Mouse (Mus musculus): ENCODE results near the gene Zfp629. TPM values are rescaled to one million over a fixed set of nuclear protein-coding genes. Genes with fewer than 3 reads are reported as not detected.

The Zfp629 gene
- polyA plus RNA-seq, 1 experiment from 2014 or later, result 23.5 TPM

- under 1% methylated on average over 17 of the region's 17 CpGs for WGBS
- Histone ChIP-seq H3K4me3 (ENCODE audit: low read length) (peak within 1 kb of the TSS; percentile 85), H3K36me3 (ENCODE audit: control insufficient read depth, insufficient read depth, low read length) (peaks cover 25% of the 10 kb centered on the region), H3K27me3 (ENCODE audit: control insufficient read depth, insufficient read depth, low read length) (no peaks in the 10 kb centered on the region), H3K9ac (ENCODE audit: low read depth, low read length) (peak within 1 kb of the TSS; percentile 68), H3K9me3 (ENCODE audit: control insufficient read depth, low read length) (no peaks in the 10 kb centered on the region), H3K4me1 (ENCODE audit: control insufficient read depth, insufficient read depth, low read length) (peaks cover 12% of the 10 kb centered on the region; the same call in 1 of the 2 replicates), H3K27ac (ENCODE audit: low read depth, low read length) (peak within 1 kb of the TSS; percentile 78), H3K4me2 (replicated peaks; ENCODE audit: low read depth, low read length) (peak within 1 kb of the TSS; percentile 65)
- peak; percentile 98 for ATAC-seq (ENCODE audit: low FRiP score, low TSS enrichment)
These were observed 42.6 kb downstream of the Zfp629 start, which contains the start of gene Phkg2 for GRCm38 (mm10) chr7:127572895-127573471. Gene Phkg2 (plus strand): TSS chr7:127573340.

GRCm38 (mm10) chr7:127564381-127565150 is 51.0 kb downstream of the Zfp629 start:
- 0 out of 2 replicates have a peak, but pooled peaks have one; percentile 61 for ATAC-seq (ENCODE audit: low FRiP score, low TSS enrichment)
- no peaks in the 10 kb centered on the region; the same call in 1 of the 2 replicates for H3K4me1 ChIP-seq (ENCODE audit: control insufficient read depth, insufficient read depth, low read length)
- no peak overlapping the region for H3K4me3 ChIP-seq (ENCODE audit: low read length)
- WGBS, result 57% methylated on average over 6 of the region's 6 CpGs
- H3K4me2 ChIP-seq (replicated peaks; ENCODE audit: low read depth, low read length), result no peak overlapping the region
- no peak overlapping the region for H3K27ac ChIP-seq (ENCODE audit: low read depth, low read length)
- peaks cover 64% of the 10 kb centered on the region for H3K36me3 ChIP-seq (ENCODE audit: control insufficient read depth, insufficient read depth, low read length)
- no peaks in the 10 kb centered on the region for H3K27me3 ChIP-seq (ENCODE audit: control insufficient read depth, insufficient read depth, low read length)
- H3K9me3 ChIP-seq (ENCODE audit: control insufficient read depth, low read length), result no peaks in the 10 kb centered on the region
- H3K9ac ChIP-seq (ENCODE audit: low read depth, low read length), result no peak overlapping the region

GRCm38 (mm10) chr7:127561340-127561858 is 54.2 kb downstream of the Zfp629 start, which contains the start of gene Tmem265:
Gene Tmem265 (plus strand): TSS chr7:127561390.
- no peaks in the 10 kb centered on the region for H3K27me3 ChIP-seq (ENCODE audit: control insufficient read depth, insufficient read depth, low read length)
- H3K4me3 ChIP-seq (ENCODE audit: low read length), result no peak within 1 kb of the TSS
- H3K4me1 ChIP-seq (ENCODE audit: control insufficient read depth, insufficient read depth, low read length), result no peaks in the 10 kb centered on the region; the same call in 1 of the 2 replicates
- H3K27ac ChIP-seq (ENCODE audit: low read depth, low read length), result no peak within 1 kb of the TSS
- H3K4me2 ChIP-seq (replicated peaks; ENCODE audit: low read depth, low read length), result no peak within 1 kb of the TSS
- WGBS, result 87% methylated on average over 5 of the region's 5 CpGs
- H3K36me3 ChIP-seq (ENCODE audit: control insufficient read depth, insufficient read depth, low read length), result peaks cover 72% of the 10 kb centered on the region
- H3K9ac ChIP-seq (ENCODE audit: low read depth, low read length), result no peak within 1 kb of the TSS
- H3K9me3 ChIP-seq (ENCODE audit: control insufficient read depth, low read length), result no peaks in the 10 kb centered on the region
- ATAC-seq (ENCODE audit: low FRiP score, low TSS enrichment), result no peak; the same call in 1 of the 2 replicates

GRCm38 (mm10) chr7:127560580-127560979 is 55.0 kb downstream of the Zfp629 start:
- Histone ChIP-seq H3K9ac (ENCODE audit: low read depth, low read length) (no peak overlapping the region), H3K36me3 (ENCODE audit: control insufficient read depth, insufficient read depth, low read length) (peaks cover 73% of the 10 kb centered on the region), H3K4me3 (ENCODE audit: low read length) (no peak overlapping the region), H3K9me3 (ENCODE audit: control insufficient read depth, low read length) (no peaks in the 10 kb centered on the region), H3K4me2 (replicated peaks; ENCODE audit: low read depth, low read length) (no peak overlapping the region), H3K27me3 (ENCODE audit: control insufficient read depth, insufficient read depth, low read length) (no peaks in the 10 kb centered on the region), H3K27ac (ENCODE audit: low read depth, low read length) (no peak overlapping the region), H3K4me1 (ENCODE audit: control insufficient read depth, insufficient read depth, low read length) (no peaks in the 10 kb centered on the region; the same call in 1 of the 2 replicates)
- ATAC-seq (ENCODE audit: low FRiP score, low TSS enrichment), result no peak
- WGBS, result 95% methylated on average over 11 of the region's 11 CpGs

Other genes starting within 250 kb of the Zfp629 start
- 5.7 and 8.4 TPM in 2 replicates for gene Zfp747, start 239.7 kb downstream of the Zfp629 start, polyA plus RNA-seq (2014; fragmentation: Nextera tagmentation; extraction: Ambion mirVana)
- 2.6 and 7.2 TPM in 2 replicates for gene 9130019O22Rik, start 228.6 kb downstream of the Zfp629 start, polyA plus RNA-seq (2014; fragmentation: Nextera tagmentation; extraction: Ambion mirVana)
- 5.5 and 8.0 TPM in 2 replicates for gene E430018J23Rik, start 222.2 kb downstream of the Zfp629 start, polyA plus RNA-seq (2014; fragmentation: Nextera tagmentation; extraction: Ambion mirVana)
- 6.8 and 8.8 TPM in 2 replicates for gene Zfp764, start 209.0 kb downstream of the Zfp629 start, polyA plus RNA-seq (2014; fragmentation: Nextera tagmentation; extraction: Ambion mirVana)
- gene Zfp688, start 193.7 kb downstream of the Zfp629 start, polyA plus RNA-seq (2014; fragmentation: Nextera tagmentation; extraction: Ambion mirVana), result 26.8 and 27.6 TPM in 2 replicates
- 6.4 and 10.8 TPM in 2 replicates for gene Zfp689, start 166.6 kb downstream of the Zfp629 start, polyA plus RNA-seq (2014; fragmentation: Nextera tagmentation; extraction: Ambion mirVana)
- 40.9 and 48.4 TPM in 2 replicates for gene Prr14, start 156.2 kb downstream of the Zfp629 start, polyA plus RNA-seq (2014; fragmentation: Nextera tagmentation; extraction: Ambion mirVana)
- gene Fbrs, start 136.6 kb downstream of the Zfp629 start, polyA plus RNA-seq (2014; fragmentation: Nextera tagmentation; extraction: Ambion mirVana), result 16.1 and 16.7 TPM in 2 replicates
- 43.0 and 82.3 TPM in 2 replicates for gene Srcap, start 103.8 kb downstream of the Zfp629 start, polyA plus RNA-seq (2014; fragmentation: Nextera tagmentation; extraction: Ambion mirVana)
- gene Gm42715, start 96.2 kb downstream of the Zfp629 start, polyA plus RNA-seq (2014; fragmentation: Nextera tagmentation; extraction: Ambion mirVana), result 25.1 and 25.4 TPM in 2 replicates
- 6.3 and 10.0 TPM in 2 replicates for gene Tmem265, start 54.4 kb downstream of the Zfp629 start, polyA plus RNA-seq (2014; fragmentation: Nextera tagmentation; extraction: Ambion mirVana)
- 37.8 and 39.8 TPM in 2 replicates for gene Phkg2, start 42.5 kb downstream of the Zfp629 start, polyA plus RNA-seq (2014; fragmentation: Nextera tagmentation; extraction: Ambion mirVana)
- gene Ccdc189, start 27.2 kb downstream of the Zfp629 start, polyA plus RNA-seq (2014; fragmentation: Nextera tagmentation; extraction: Ambion mirVana), result 12.7 and 14.5 TPM in 2 replicates
- 25.5 and 41.5 TPM in 2 replicates for gene Rnf40, start 27.0 kb downstream of the Zfp629 start, polyA plus RNA-seq (2014; fragmentation: Nextera tagmentation; extraction: Ambion mirVana)
- gene Bcl7c, start 93.1 kb upstream of the Zfp629 start, polyA plus RNA-seq (2014; fragmentation: Nextera tagmentation; extraction: Ambion mirVana), result 65.9 and 79.1 TPM in 2 replicates
- 17.5 and 23.7 TPM in 2 replicates for gene Ctf1, start 96.9 kb upstream of the Zfp629 start, polyA plus RNA-seq (2014; fragmentation: Nextera tagmentation; extraction: Ambion mirVana)
- 0.43 and 0.55 TPM in 2 replicates for gene Ctf2, start 116.4 kb upstream of the Zfp629 start, polyA plus RNA-seq (2014; fragmentation: Nextera tagmentation; extraction: Ambion mirVana)
- 6.2 and 10.0 TPM in 2 replicates for gene Fbxl19, start 128.7 kb upstream of the Zfp629 start, polyA plus RNA-seq (2014; fragmentation: Nextera tagmentation; extraction: Ambion mirVana)
- 12.9 and 19.7 TPM in 2 replicates for gene Orai3, start 154.0 kb upstream of the Zfp629 start, polyA plus RNA-seq (2014; fragmentation: Nextera tagmentation; extraction: Ambion mirVana)
- gene Setd1a, start 160.9 kb upstream of the Zfp629 start, polyA plus RNA-seq (2014; fragmentation: Nextera tagmentation; extraction: Ambion mirVana), result 32.6 and 34.7 TPM in 2 replicates
- gene Gm49388, start 169.8 kb upstream of the Zfp629 start, polyA plus RNA-seq (2014; fragmentation: Nextera tagmentation; extraction: Ambion mirVana), result not detected in 2 replicates
- 18.0 and 18.7 TPM in 2 replicates for gene Hsd3b7, start 184.8 kb upstream of the Zfp629 start, polyA plus RNA-seq (2014; fragmentation: Nextera tagmentation; extraction: Ambion mirVana)
- gene Stx4a, start 208.5 kb upstream of the Zfp629 start, polyA plus RNA-seq (2014; fragmentation: Nextera tagmentation; extraction: Ambion mirVana), result 22.1 and 34.3 TPM in 2 replicates
- 2.6 and 4.4 TPM in 2 replicates for gene Stx1b, start 208.8 kb upstream of the Zfp629 start, polyA plus RNA-seq (2014; fragmentation: Nextera tagmentation; extraction: Ambion mirVana)

Measured in kidney, embryonic 14.5 days (tissue).